Mouse (Mus musculus) frontal cortex, postnatal 25 days (tissue): ENCODE data around the gene Eif3b.

Experiments
- DNase-seq, 2 experiments: peaks; one replicate each; pipeline ENCODE4 v3.0.0; 2022; ENCODE audit warnings: low spot score in 2 of 2

The Eif3b gene

GRCm38 (mm10) chr5:140481458-140481857 is 62.3 kb downstream of the Eif3b start:
- no peak for DNase-seq

GRCm38 (mm10) chr5:140491142-140491541 is 72.0 kb downstream of the Eif3b start:
- no peak for DNase-seq

GRCm38 (mm10) chr5:140492684-140493233 is 73.6 kb downstream of the Eif3b start:
- no peak for DNase-seq
